In the genomic region with DNA sequence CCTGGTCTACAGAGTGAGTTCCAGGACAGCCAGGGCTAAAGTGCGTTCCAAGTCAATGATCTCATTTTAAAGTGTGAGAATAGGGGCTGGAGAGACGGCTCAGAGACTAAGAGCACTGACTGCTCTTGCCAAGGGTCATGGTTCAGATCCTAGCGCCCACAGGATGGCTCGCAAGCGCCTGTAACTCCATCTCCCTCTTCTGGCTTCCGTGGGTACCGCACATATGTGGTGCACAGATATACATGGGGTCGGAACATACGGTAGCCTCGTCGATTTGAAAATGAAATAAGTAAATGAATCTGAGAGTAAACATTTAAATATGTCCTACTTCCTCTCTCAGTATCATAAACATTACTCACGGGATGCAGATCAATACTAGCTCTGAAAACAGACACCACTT, we compare ENCODE assay signal across 28 mouse cellular contexts. TPM values are rescaled to one million over a fixed set of nuclear protein-coding genes. Genes with fewer than 3 reads are reported as not detected.
A peak's percentile ranks its signal among the peaks of the same experiment; 100 is the strongest.
DNase-seq lines count a peak whose midpoint lies in the region; ATAC-seq and TF ChIP-seq lines count a peak whose summit lies in the region.
"Had no signal": no experiment of that assay in that cellular context is flagged by ENCODE, and none has a peak within 500 bp of the region (broad histone marks: within the 10 kb centered on the region; RNA-seq: fewer than 3 reads in every experiment).

No protein-coding gene starts in this region.

- no peaks in the 10 kb centered on the region for H3K36me3 ChIP-seq in intestine, postnatal 0 days (ENCODE audit: control insufficient read depth, insufficient read depth)
- H3K36me3 ChIP-seq in intestine, embryonic 16.5 days (ENCODE audit: control insufficient read depth, insufficient read depth, low read length), result no peaks in the 10 kb centered on the region
- H3K36me3 ChIP-seq in midbrain, embryonic 10.5 days, result no peaks in the 10 kb centered on the region
- H3K36me3 ChIP-seq in midbrain, embryonic 11.5 days (ENCODE audit: control insufficient read depth, insufficient read depth, low read length), result no peaks in the 10 kb centered on the region
- no peaks in the 10 kb centered on the region for H3K36me3 ChIP-seq in ES-Bruce4 (ENCODE audit: control insufficient read depth, insufficient read depth, low read length, poor library complexity, severe bottlenecking)
- H3K36me3 ChIP-seq: embryonic facial prominence, embryonic 13.5 days; forebrain, embryonic 10.5 days; G1E; heart, embryonic 13.5 days; hindbrain, embryonic 15.5 days; limb, embryonic 15.5 days had no signal

- TF ChIP-seq CTCF in intestine, postnatal 0 days (IDR thresholded peaks at IDR 0.05; ENCODE audit: low read depth), result peak; percentile 30
- peak; percentile 38 for TF ChIP-seq CTCF in ES-Bruce4 (IDR thresholded peaks at IDR 0.05; ENCODE audit: low read depth, low read length)

- TF ChIP-seq POLR2A in ES-Bruce4 (IDR thresholded peaks at IDR 0.05; ENCODE audit: insufficient read depth, low read length), result no peak

- H3K9ac ChIP-seq in intestine, postnatal 0 days (ENCODE audit: low read depth, low read length), result no peak overlapping the region
- H3K9ac ChIP-seq in intestine, embryonic 16.5 days (ENCODE audit: low read depth, low read length), result no peak overlapping the region
- no peak overlapping the region for H3K9ac ChIP-seq in midbrain, embryonic 11.5 days (ENCODE audit: low read length)
- H3K9ac ChIP-seq in ES-Bruce4 (ENCODE audit: low read depth, poor library complexity, severe bottlenecking), result no peak overlapping the region
- H3K9ac ChIP-seq: embryonic facial prominence, embryonic 13.5 days; forebrain, postnatal 0 days; heart, embryonic 13.5 days; hindbrain, embryonic 15.5 days; limb, embryonic 15.5 days; liver, embryonic 14.5 days; lung, embryonic 14.5 days had no signal

- H3K4me3 ChIP-seq in intestine, postnatal 0 days (ENCODE audit: low read depth, low read length), result no peak overlapping the region
- H3K4me3 ChIP-seq in intestine, embryonic 16.5 days (ENCODE audit: low read length), result no peak overlapping the region
- H3K4me3 ChIP-seq in midbrain, embryonic 10.5 days, result no peak overlapping the region
- no peak overlapping the region for H3K4me3 ChIP-seq in midbrain, embryonic 11.5 days (ENCODE audit: low read depth, low read length)
- H3K4me3 ChIP-seq in ES-Bruce4 (ENCODE audit: low read depth, low read length), result no peak overlapping the region
- H3K4me3 ChIP-seq: embryonic facial prominence, embryonic 13.5 days; forebrain, embryonic 10.5 days; heart, embryonic 13.5 days; hindbrain, embryonic 15.5 days; limb, embryonic 15.5 days had no signal

- WGBS in intestine, postnatal 0 days, result 85% methylated on average over 12 of the region's 12 CpGs
- WGBS in intestine, embryonic 16.5 days, result 82% methylated on average over 12 of the region's 12 CpGs
- WGBS in midbrain, embryonic 10.5 days, result 78% methylated on average over 12 of the region's 12 CpGs
- WGBS in midbrain, embryonic 11.5 days, result 80% methylated on average over 12 of the region's 12 CpGs

- H3K4me2 ChIP-seq in intestine, postnatal 0 days (replicated peaks; ENCODE audit: low read depth), result no peak overlapping the region
- H3K4me2 ChIP-seq in intestine, embryonic 16.5 days (ENCODE audit: low read depth, low read length), result no peak overlapping the region
- H3K4me2 ChIP-seq in midbrain, embryonic 11.5 days, result no peak overlapping the region
- H3K4me2 ChIP-seq: embryonic facial prominence, embryonic 13.5 days; heart, embryonic 13.5 days; hindbrain, embryonic 15.5 days; limb, embryonic 15.5 days; lung, embryonic 14.5 days had no signal

- ATAC-seq in intestine, postnatal 0 days, result no peak
- no peak for ATAC-seq in intestine, embryonic 16.5 days
- ATAC-seq in midbrain, embryonic 11.5 days (ENCODE audit: low FRiP score), result no peak
- ATAC-seq: CD4-positive, CD25-positive, alpha-beta regulatory T cell, adult 4 months; forebrain, postnatal 0 days had no signal

- no peaks in the 10 kb centered on the region for H3K9me3 ChIP-seq in intestine, postnatal 0 days (ENCODE audit: control insufficient read depth)
- H3K9me3 ChIP-seq in intestine, embryonic 16.5 days (ENCODE audit: control insufficient read depth, low read length), result no peaks in the 10 kb centered on the region
- no peaks in the 10 kb centered on the region for H3K9me3 ChIP-seq in midbrain, embryonic 10.5 days (replicated peaks)
- H3K9me3 ChIP-seq in midbrain, embryonic 11.5 days (ENCODE audit: control insufficient read depth, low read length), result no peaks in the 10 kb centered on the region
- H3K9me3 ChIP-seq in ES-Bruce4 (replicated peaks; ENCODE audit: control insufficient read depth, insufficient read depth, low read length, poor library complexity, severe bottlenecking), result peaks cover 9% of the 10 kb centered on the region
- H3K9me3 ChIP-seq: embryonic facial prominence, embryonic 13.5 days; forebrain, embryonic 10.5 days; hindbrain, embryonic 15.5 days; limb, embryonic 15.5 days had no signal

- H3K27ac ChIP-seq in intestine, postnatal 0 days (ENCODE audit: low read depth, low read length), result no peak overlapping the region
- no peak overlapping the region for H3K27ac ChIP-seq in intestine, embryonic 16.5 days (ENCODE audit: low read length)
- peak overlapping the region; percentile 72; the same call in 1 of the 2 replicates for H3K27ac ChIP-seq in midbrain, embryonic 10.5 days (replicated peaks)
- no peak overlapping the region for H3K27ac ChIP-seq in midbrain, embryonic 11.5 days (ENCODE audit: low read depth, low read length)
- no peak overlapping the region for H3K27ac ChIP-seq in ES-Bruce4 (ENCODE audit: insufficient read depth, low read length)
- H3K27ac ChIP-seq: embryonic facial prominence, embryonic 13.5 days; forebrain, embryonic 10.5 days; heart, embryonic 13.5 days; hindbrain, embryonic 15.5 days; limb, embryonic 15.5 days; liver, embryonic 14.5 days had no signal

- no peak for DNase-seq in midbrain, embryonic 10.5 days (ENCODE audit: low spot score)
- no peak for DNase-seq in midbrain, embryonic 11.5 days (ENCODE audit: low spot score, missing footprints)
- DNase-seq in ZHBTc4 (ENCODE audit: low read depth, low spot score), result peak; percentile 78
- DNase-seq in urinary bladder, postnatal 10 days (ENCODE audit: low spot score), result no peak
- DNase-seq: adrenal gland, postnatal 14 days; cerebellum, adult 11-12 months; cerebellum, postnatal 10 days; forebrain, postnatal 0 days; heart, postnatal 10 days; kidney, adult 9 months; kidney, postnatal 14 days; layer of hippocampus, postnatal 36 days; left cerebral cortex, postnatal 4 days; lung, embryonic 14.5 days; lung, postnatal 14 days; right cerebral cortex, postnatal 14 days; thymus, postnatal 14 days had no signal

- H3K27me3 ChIP-seq in intestine, postnatal 0 days (replicated peaks; ENCODE audit: control insufficient read depth, insufficient read depth, low read length), result no peaks in the 10 kb centered on the region
- no peaks in the 10 kb centered on the region for H3K27me3 ChIP-seq in intestine, embryonic 16.5 days (replicated peaks; ENCODE audit: control insufficient read depth, insufficient read depth, low read length)
- H3K27me3 ChIP-seq in midbrain, embryonic 10.5 days (ENCODE audit: low read depth, poor library complexity, severe bottlenecking), result no peaks in the 10 kb centered on the region
- no peaks in the 10 kb centered on the region for H3K27me3 ChIP-seq in midbrain, embryonic 11.5 days (ENCODE audit: control insufficient read depth, insufficient read depth, low read length)
- no peaks in the 10 kb centered on the region for H3K27me3 ChIP-seq in ES-Bruce4 (ENCODE audit: control insufficient read depth, insufficient read depth, low read length, poor library complexity, severe bottlenecking)
- H3K27me3 ChIP-seq: embryonic facial prominence, embryonic 13.5 days; heart, embryonic 13.5 days; hindbrain, embryonic 15.5 days; limb, embryonic 15.5 days had no signal

- no peaks in the 10 kb centered on the region for H3K4me1 ChIP-seq in intestine, postnatal 0 days (replicated peaks; ENCODE audit: control insufficient read depth, insufficient read depth, low read length)
- peaks cover 9% of the 10 kb centered on the region; the same call in 1 of the 2 replicates for H3K4me1 ChIP-seq in intestine, embryonic 16.5 days (ENCODE audit: control insufficient read depth, insufficient read depth, low read length)
- H3K4me1 ChIP-seq in midbrain, embryonic 10.5 days, result peaks cover 51% of the 10 kb centered on the region
- H3K4me1 ChIP-seq in midbrain, embryonic 11.5 days (ENCODE audit: control insufficient read depth, insufficient read depth, low read length), result peaks cover 19% of the 10 kb centered on the region
- no peaks in the 10 kb centered on the region for H3K4me1 ChIP-seq in ES-Bruce4 (ENCODE audit: control insufficient read depth, insufficient read depth, low read length)

- no peak for TF ChIP-seq EP300 in ES-Bruce4 (IDR thresholded peaks at IDR 0.05; ENCODE audit: insufficient read depth, low read depth, low read length)

RNA-seq across cellular contexts. Expression of gene Atp9a, which starts 12.5 kb away (rescaled TPM):
- 34.0 and 36.7 TPM in 2 replicates for polyA plus RNA-seq in intestine, postnatal 0 days (2015; fragmentation: Nextera tagmentation; extraction: Ambion mirVana)
- 24.9 and 28.0 TPM in 2 replicates for polyA plus RNA-seq in intestine, embryonic 16.5 days (2015; fragmentation: Nextera tagmentation; extraction: Ambion mirVana)
- polyA plus RNA-seq in midbrain, embryonic 10.5 days (2016; fragmentation: Nextera tagmentation; extraction: Ambion mirVana), result 15.5 and 23.0 TPM in 2 replicates
- 14.6 and 16.8 TPM in 2 replicates for polyA plus RNA-seq in midbrain, embryonic 11.5 days (2014; fragmentation: Nextera tagmentation; extraction: Ambion mirVana)
- polyA plus RNA-seq in ES-Bruce4 (2011; ENCODE audit: insufficient read depth, insufficient read length, low read depth, missing spikeins), result 28.9 and 29.3 TPM in 2 replicates
- polyA plus RNA-seq: G1E had no signal

RNA-seq across cellular contexts. Expression of gene Sall4, which starts 38.0 kb away (rescaled TPM):
- 0.08 and 0.55 TPM in 2 replicates for polyA plus RNA-seq in intestine, postnatal 0 days (2015; fragmentation: Nextera tagmentation; extraction: Ambion mirVana)
- polyA plus RNA-seq in intestine, embryonic 16.5 days (2015; fragmentation: Nextera tagmentation; extraction: Ambion mirVana), result 0.91 and 1.0 TPM in 2 replicates
- polyA plus RNA-seq in midbrain, embryonic 10.5 days (2016; fragmentation: Nextera tagmentation; extraction: Ambion mirVana), result 53.9 and 74.3 TPM in 2 replicates
- polyA plus RNA-seq in midbrain, embryonic 11.5 days (2014; fragmentation: Nextera tagmentation; extraction: Ambion mirVana), result 33.9 and 37.2 TPM in 2 replicates
- 244 and 245 TPM in 2 replicates for polyA plus RNA-seq in ES-Bruce4 (2011; ENCODE audit: insufficient read depth, insufficient read length, low read depth, missing spikeins)
- polyA plus RNA-seq: G1E had no signal

Comparison
In these comparisons a context has a peak if more than half of its experiments do, and no peak if none do; other contexts are left out.
1. RNA of gene Sall4, which starts 38.0 kb away (polyA plus RNA-seq): 244 to 245 TPM in ES-Bruce4, 53.9 to 74.3 TPM in midbrain, embryonic 10.5 days and 33.9 to 37.2 TPM in midbrain, embryonic 11.5 days; 0.91 to 1.0 TPM in intestine, embryonic 16.5 days and 0.08 to 0.55 TPM in intestine, postnatal 0 days; every median in the first group is over 10 times any median in the second.